Mouse (Mus musculus): Measurements from ENCODE around the gene Sec61a1. TPM values are rescaled to one million over a fixed set of nuclear protein-coding genes. Genes with fewer than 3 reads are reported as not detected.

The Sec61a1 gene
- polyA plus RNA-seq, 2 experiments: 66.9 to 86.9 TPM

GRCm38 (mm10) chr6:88485378-88485777, 33.3 kb downstream of the Sec61a1 start:
- Histone ChIP-seq H3K27ac (no peak overlapping the region), H3K4me2 (ENCODE audit: low read depth) (no peak overlapping the region), H3K4me1 (replicated peaks; ENCODE audit: control insufficient read depth in 2 of 2, insufficient read depth in 2 of 2, low read length in 1 of 2) (peaks cover 0 to 7% of the 10 kb centered on the region in 2 experiments; a peak in 2 of 4 replicates), H3K4me3 (ENCODE audit: insufficient read depth in 1 of 2, low read depth in 2 of 2, low read length in 2 of 2) (no peak overlapping the region), H3K9ac (replicated peaks) (no peak overlapping the region), H3K36me3 (replicated peaks; ENCODE audit: control insufficient read depth, insufficient read depth, low read depth) (peaks cover 26% of the 10 kb centered on the region), H3K27me3 (ENCODE audit: control insufficient read depth, insufficient read depth, low read length) (no peaks in the 10 kb centered on the region), H3K9me3 (ENCODE audit: control insufficient read depth, low read length) (no peaks in the 10 kb centered on the region)
- 69% methylated on average over 6 of the region's 6 CpGs for WGBS (ENCODE audit: insufficient replicate concordance)
- DNase-seq (ENCODE audit: low read depth in 3 of 3, low spot score in 3 of 3) (peak in 2 of 3 experiments; percentile 30 to 31), ATAC-seq (ENCODE audit: insufficient read depth) (peak; percentile 63)
- no peak for TF ChIP-seq EP300 (IDR thresholded peaks at IDR 0.05; ENCODE audit: low read depth)
- TF ChIP-seq CTCF (IDR thresholded peaks at IDR 0.05; ENCODE audit: low read depth): no peak; the same call in 1 of the 2 replicates

GRCm38 (mm10) chr6:88483913-88484312, 34.8 kb downstream of the Sec61a1 start:
- H3K9me3 ChIP-seq (ENCODE audit: control insufficient read depth, low read length): no peaks in the 10 kb centered on the region
- no peaks in the 10 kb centered on the region for H3K27me3 ChIP-seq (ENCODE audit: control insufficient read depth, insufficient read depth, low read length)
- ATAC-seq (ENCODE audit: insufficient read depth) (no peak), DNase-seq (ENCODE audit: low read depth in 3 of 3, low spot score in 3 of 3) (no peak)
- peaks cover 0 to 7% of the 10 kb centered on the region in 2 experiments; a peak in 2 of 4 replicates for H3K4me1 ChIP-seq (replicated peaks; ENCODE audit: control insufficient read depth in 2 of 2, insufficient read depth in 2 of 2, low read length in 1 of 2)
- peaks cover 32% of the 10 kb centered on the region for H3K36me3 ChIP-seq (replicated peaks; ENCODE audit: control insufficient read depth, insufficient read depth, low read depth)
- TF ChIP-seq CTCF (IDR thresholded peaks at IDR 0.05; ENCODE audit: low read depth) (no peak), EP300 (IDR thresholded peaks at IDR 0.05; ENCODE audit: low read depth) (no peak)
- H3K9ac ChIP-seq (replicated peaks): no peak overlapping the region
- H3K4me3 ChIP-seq (ENCODE audit: insufficient read depth in 1 of 2, low read depth in 2 of 2, low read length in 2 of 2): no peak overlapping the region
- H3K27ac ChIP-seq: no peak overlapping the region
- no peak overlapping the region for H3K4me2 ChIP-seq (ENCODE audit: low read depth)

DNA sequence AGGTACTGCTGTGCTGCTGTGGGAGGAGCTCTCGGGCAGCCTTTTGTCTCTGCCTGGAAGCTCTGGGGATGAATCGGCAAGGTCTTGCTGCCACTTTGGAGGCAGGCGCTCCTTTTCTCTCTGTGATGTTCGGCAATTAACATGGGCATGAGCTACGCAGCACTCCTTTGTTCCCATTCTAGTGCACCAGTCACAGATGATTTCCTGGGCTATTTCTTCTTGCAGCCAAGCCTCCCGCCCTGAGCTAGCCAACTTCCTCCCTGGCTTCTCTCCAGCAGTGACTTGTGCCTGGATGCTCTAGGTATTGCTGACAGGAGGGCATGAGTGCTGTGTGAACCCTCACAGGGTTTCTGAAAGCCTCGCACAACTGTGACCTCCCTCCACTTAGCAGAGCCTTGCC, 35.6 kb downstream of the Sec61a1 start:
- ATAC-seq (ENCODE audit: insufficient read depth) (no peak), DNase-seq (ENCODE audit: low read depth in 3 of 3, low spot score in 3 of 3) (no peak)
- no peak for TF ChIP-seq CTCF (IDR thresholded peaks at IDR 0.05; ENCODE audit: low read depth)
- no peak for TF ChIP-seq EP300 (IDR thresholded peaks at IDR 0.05; ENCODE audit: low read depth)
- peaks cover 0 to 7% of the 10 kb centered on the region in 2 experiments; a peak in 2 of 4 replicates for H3K4me1 ChIP-seq (replicated peaks; ENCODE audit: control insufficient read depth in 2 of 2, insufficient read depth in 2 of 2, low read length in 1 of 2)
- WGBS (ENCODE audit: insufficient replicate concordance): 69% methylated on average over 7 of the region's 7 CpGs
- H3K9me3 ChIP-seq (ENCODE audit: control insufficient read depth, low read length): no peaks in the 10 kb centered on the region
- peaks cover 32% of the 10 kb centered on the region for H3K36me3 ChIP-seq (replicated peaks; ENCODE audit: control insufficient read depth, insufficient read depth, low read depth)
- H3K4me3 ChIP-seq (ENCODE audit: insufficient read depth in 1 of 2, low read depth in 2 of 2, low read length in 2 of 2): no peak overlapping the region
- H3K27ac ChIP-seq: no peak overlapping the region
- no peaks in the 10 kb centered on the region for H3K27me3 ChIP-seq (ENCODE audit: control insufficient read depth, insufficient read depth, low read length)
- H3K9ac ChIP-seq (replicated peaks): no peak overlapping the region
- no peak overlapping the region for H3K4me2 ChIP-seq (ENCODE audit: low read depth)

GRCm38 (mm10) chr6:88480421-88480820, 38.3 kb downstream of the Sec61a1 start:
- TF ChIP-seq CTCF (IDR thresholded peaks at IDR 0.05; ENCODE audit: low read depth): no peak
- no peak for TF ChIP-seq EP300 (IDR thresholded peaks at IDR 0.05; ENCODE audit: low read depth)
- ATAC-seq (ENCODE audit: insufficient read depth): no peak
- Histone ChIP-seq H3K9ac (replicated peaks) (no peak overlapping the region), H3K27me3 (ENCODE audit: control insufficient read depth, insufficient read depth, low read length) (no peaks in the 10 kb centered on the region), H3K4me3 (ENCODE audit: insufficient read depth in 1 of 2, low read depth in 2 of 2, low read length in 2 of 2) (no peak overlapping the region), H3K9me3 (ENCODE audit: control insufficient read depth, low read length) (no peaks in the 10 kb centered on the region), H3K36me3 (replicated peaks; ENCODE audit: control insufficient read depth, insufficient read depth, low read depth) (peaks cover 26% of the 10 kb centered on the region), H3K4me2 (ENCODE audit: low read depth) (no peak overlapping the region), H3K27ac (no peak overlapping the region), H3K4me1 (replicated peaks; ENCODE audit: control insufficient read depth in 2 of 2, insufficient read depth in 2 of 2, low read length in 1 of 2) (peaks cover 0 to 8% of the 10 kb centered on the region in 2 experiments; a peak in 2 of 4 replicates)
- DNase-seq (ENCODE audit: low read depth in 3 of 3, low spot score in 3 of 3): no peak
- WGBS (ENCODE audit: insufficient replicate concordance): 68% methylated on average over 6 of the region's 6 CpGs

DNA sequence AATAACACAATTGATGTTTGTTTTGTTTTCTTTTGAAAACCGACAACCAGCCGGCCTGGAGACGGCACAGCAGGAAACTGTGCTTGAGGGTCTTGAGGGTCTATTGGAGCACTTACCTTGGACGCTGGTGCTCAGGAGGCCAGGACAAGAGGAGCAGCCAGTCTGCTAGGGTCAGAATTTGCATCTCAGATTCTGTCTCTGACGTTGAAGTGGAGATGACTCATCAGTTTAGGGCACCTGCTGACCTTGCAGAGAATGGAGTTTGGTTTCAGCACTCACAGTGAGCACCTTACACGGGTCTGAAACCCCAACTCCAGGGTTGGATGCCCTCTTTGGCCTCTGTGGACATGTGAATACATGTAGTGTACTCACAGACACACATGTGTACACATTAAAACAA, 48.8 kb downstream of the Sec61a1 start:
- no peak for DNase-seq (ENCODE audit: low read depth in 3 of 3, low spot score in 3 of 3)
- ATAC-seq (ENCODE audit: insufficient read depth): no peak
- Histone ChIP-seq H3K4me3 (ENCODE audit: insufficient read depth in 1 of 2, low read depth in 2 of 2, low read length in 2 of 2) (no peak overlapping the region), H3K9me3 (ENCODE audit: control insufficient read depth, low read length) (no peaks in the 10 kb centered on the region), H3K36me3 (replicated peaks; ENCODE audit: control insufficient read depth, insufficient read depth, low read depth) (peaks cover 35% of the 10 kb centered on the region), H3K9ac (replicated peaks) (no peak overlapping the region), H3K27ac (no peak overlapping the region), H3K4me2 (ENCODE audit: low read depth) (no peak overlapping the region), H3K4me1 (replicated peaks; ENCODE audit: control insufficient read depth in 2 of 2, insufficient read depth in 2 of 2, low read length in 1 of 2) (peaks cover 0 to 7% of the 10 kb centered on the region in 2 experiments; a peak in 3 of 4 replicates), H3K27me3 (ENCODE audit: control insufficient read depth, insufficient read depth, low read length) (no peaks in the 10 kb centered on the region)
- 69% methylated on average over 6 of the region's 6 CpGs for WGBS (ENCODE audit: insufficient replicate concordance)
- TF ChIP-seq EP300 (IDR thresholded peaks at IDR 0.05; ENCODE audit: low read depth): no peak
- no peak for TF ChIP-seq CTCF (IDR thresholded peaks at IDR 0.05; ENCODE audit: low read depth)
